Mouse (Mus musculus) 416B (cell line): ENCODE data around the gene Ica1l.

Experiments
- DNase-seq: peaks from one replicate; pipeline ENCODE4 v3.0.0; 2011; ENCODE audit warnings: low read depth

Gene Ica1l

DNA sequence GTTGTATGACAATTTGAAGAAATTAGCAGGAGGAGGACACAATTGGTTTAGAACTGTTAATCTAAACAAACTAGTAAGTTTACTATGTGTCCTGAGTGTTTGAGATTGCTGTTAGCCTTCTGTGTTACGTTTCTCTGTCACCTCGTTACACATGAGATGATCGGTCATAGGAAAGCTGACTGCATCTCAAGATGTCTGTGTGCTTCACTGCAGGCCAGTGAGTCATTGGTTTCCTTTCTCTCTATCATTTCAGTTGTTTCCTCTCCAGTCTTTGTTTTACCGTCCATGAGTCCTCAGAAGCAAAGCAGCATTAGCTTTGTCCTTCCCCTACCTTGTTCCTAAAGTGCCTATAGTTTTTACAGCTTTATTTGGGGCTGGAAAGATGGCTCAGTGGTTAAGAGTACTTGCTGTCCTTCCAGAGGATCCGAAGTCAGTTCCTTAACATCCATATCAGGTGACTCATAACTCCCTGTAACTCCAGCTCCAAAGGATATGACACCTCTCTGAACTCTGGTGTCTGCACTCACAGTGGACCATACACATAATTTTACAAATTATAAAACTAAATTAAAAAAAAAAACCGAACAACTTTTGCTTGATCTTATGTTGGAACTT, 76.7 kb downstream of the Ica1l start:
- peak; percentile 60 for DNase-seq

GRCm38 (mm10) chr1:59959941-59960340, 83.0 kb downstream of the Ica1l start:
- no peak for DNase-seq

DNA sequence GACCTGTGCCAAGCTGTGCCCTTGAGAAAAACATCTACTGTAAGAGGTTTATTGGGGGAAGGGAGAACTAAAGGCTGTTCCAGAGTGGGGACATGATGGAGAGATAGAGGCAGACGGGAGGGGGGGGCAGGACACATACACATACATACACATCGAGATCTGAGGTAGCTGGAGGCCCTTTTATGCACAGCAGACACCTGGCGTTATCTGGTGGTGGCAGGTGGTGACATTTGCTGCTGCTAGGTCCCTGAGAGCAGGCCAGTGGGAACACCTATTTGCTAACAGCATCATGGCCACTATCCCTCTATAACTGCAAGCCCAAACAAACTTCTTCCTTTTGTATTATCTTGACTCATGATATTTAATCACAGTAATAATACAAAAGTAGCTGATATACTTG, 85.8 kb downstream of the Ica1l start:
- no peak for DNase-seq

DNA sequence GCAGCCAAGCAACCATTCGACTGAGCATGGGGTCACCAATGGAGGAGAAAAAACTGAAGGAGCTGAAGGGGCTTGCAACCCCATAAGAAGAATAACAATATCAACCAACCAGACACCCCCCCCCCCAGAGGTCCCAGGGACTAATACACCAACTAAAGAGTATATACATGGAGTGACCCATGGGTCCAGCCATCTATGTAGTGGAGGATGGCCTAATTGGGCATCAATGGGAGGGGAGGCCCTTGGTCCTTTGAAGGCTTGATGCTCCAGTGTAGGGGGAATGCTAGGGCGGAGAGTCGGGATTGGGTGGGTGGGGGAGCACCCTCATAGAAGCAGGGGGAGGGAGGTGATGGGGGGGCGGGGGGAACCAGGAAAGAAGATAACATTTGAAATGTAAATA, 95.5 kb downstream of the Ica1l start:
- no peak for DNase-seq

GRCm38 (mm10) chr1:59945969-59946368, 97.0 kb downstream of the Ica1l start:
- no peak for DNase-seq

DNA sequence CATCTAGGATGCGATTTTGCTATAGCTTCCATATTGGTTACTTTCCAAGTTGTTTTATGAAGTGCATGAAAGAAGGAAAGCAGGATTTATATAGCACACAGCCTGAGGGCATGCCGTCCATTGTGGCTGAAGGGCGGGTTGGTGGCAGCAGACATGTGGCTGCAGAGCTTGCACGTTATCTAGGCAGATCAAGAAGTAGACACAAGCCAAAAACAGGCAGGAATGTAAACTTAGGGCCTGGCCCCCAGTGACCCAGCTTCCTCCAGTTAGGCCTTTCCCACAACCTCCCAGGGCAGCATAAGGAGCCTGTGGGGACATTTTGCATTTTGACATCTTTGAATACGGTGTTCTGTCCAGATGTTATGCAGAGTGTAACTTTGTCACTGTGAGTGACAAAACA, 99.2 kb downstream of the Ica1l start:
- peak; percentile 31 for DNase-seq

- DNase-seq = no peak
Observed at GRCm38 (mm10) chr1:59942057-59942790, 100.8 kb downstream of the Ica1l start.

DNA sequence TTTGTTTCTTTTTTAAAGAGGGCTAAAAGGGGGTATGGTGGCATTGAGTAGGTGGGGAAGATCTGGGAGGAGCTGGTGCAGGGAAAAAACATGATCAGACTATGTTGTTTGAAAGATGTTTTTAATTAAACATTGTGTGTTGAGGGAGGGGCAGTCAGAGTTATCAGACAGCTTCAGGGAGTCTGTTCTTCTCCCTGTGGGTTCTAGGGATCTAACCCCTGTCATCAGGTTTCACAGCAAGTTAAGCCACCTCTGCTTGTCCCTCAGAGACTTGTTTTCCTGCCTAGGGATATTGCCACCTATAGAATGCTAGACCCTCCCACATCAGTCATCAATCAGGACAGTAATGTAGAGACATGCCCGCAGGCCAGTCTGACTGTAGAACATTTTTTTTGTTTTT, 101.9 kb downstream of the Ica1l start:
- DNase-seq = no peak

DNA sequence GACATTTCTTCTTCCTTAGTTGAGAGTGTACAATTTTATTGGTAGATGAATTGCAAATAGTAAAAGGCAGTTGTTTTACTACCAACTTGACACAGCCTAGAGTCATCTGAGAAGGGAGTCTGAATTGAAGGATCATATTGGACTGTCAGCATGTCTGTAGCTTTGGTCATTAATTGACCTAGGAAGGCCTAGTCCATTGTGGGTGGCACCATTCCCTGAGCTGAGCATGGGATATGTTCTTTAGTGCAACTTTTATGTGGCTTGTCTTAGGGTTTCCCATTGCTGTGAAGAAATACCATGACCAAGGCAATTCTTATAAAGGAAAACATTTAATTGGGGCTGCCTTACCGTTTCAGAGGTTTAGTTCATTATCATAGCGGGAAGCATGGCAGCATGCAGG, 110.0 kb downstream of the Ica1l start:
- DNase-seq = no peak
